Mouse (Mus musculus) adrenal gland, postnatal 0 days (tissue): Measurements from ENCODE around the gene Tes. TPM values are rescaled to one million over a fixed set of nuclear protein-coding genes. Genes with fewer than 3 reads are reported as not detected.

Experiments used
- polyA plus RNA-seq: library from polyadenylated mRNA; unstranded; fragments of >200 nt; fragmentation: Nextera tagmentation; extraction: Ambion mirVana; gene quantifications from 2 replicates; pipeline ENCODE4 v1.2.1, GENCODE M21; 2015

Tes gene
- 13.3 and 13.4 TPM in 2 replicates for polyA plus RNA-seq

GRCm38 (mm10) chr6:17064936-17065790 is at the start of gene Tes:
Tes (plus strand) TSS chr6:17065149.

Other genes with a start within 250 kb of the Tes start
- 1.6 and 1.7 TPM in 2 replicates for gene Tfec, start 166.7 kb upstream of the Tes start, polyA plus RNA-seq
- 36.4 and 38.0 TPM in 2 replicates for gene Cav2, start 216.0 kb downstream of the Tes start, polyA plus RNA-seq
- 97.6 and 111 TPM in 2 replicates for gene Cav1, start 241.2 kb downstream of the Tes start, polyA plus RNA-seq